Comparison of ENCODE assay signal across 8 mouse cellular contexts in the genomic region with DNA sequence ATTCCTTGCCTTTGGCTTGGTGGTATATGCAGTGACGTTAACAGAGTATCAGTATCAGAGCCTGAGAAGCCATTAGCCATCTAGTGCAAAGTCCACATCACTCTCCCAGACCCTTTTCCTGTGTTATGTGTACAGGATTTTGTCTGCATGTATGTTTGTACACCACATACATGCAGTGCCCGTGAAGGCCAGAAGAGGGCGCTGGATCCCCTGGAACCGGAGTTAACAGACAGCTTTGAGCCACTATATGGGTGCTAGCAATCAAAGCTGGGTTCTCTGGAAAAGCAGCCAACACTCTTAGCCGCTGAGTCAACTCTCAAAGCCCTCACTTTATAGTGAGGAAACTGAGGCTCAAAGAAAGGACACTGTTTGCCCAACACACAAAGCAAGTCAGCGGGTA. TPM values are rescaled to one million over a fixed set of nuclear protein-coding genes. Genes with fewer than 3 reads are reported as not detected.
DNase-seq lines count a peak whose midpoint lies in the region; ATAC-seq and TF ChIP-seq lines count a peak whose summit lies in the region.

No protein-coding gene starts in this region.

- TF ChIP-seq POLR2A in small intestine, adult 2 months (IDR thresholded peaks at IDR 0.05; ENCODE audit: low read depth, low read length): no peak

- H3K4me1 ChIP-seq in embryonic facial prominence, embryonic 10.5 days: peaks cover 91% of the 10 kb centered on the region
- H3K4me1 ChIP-seq in intestine, embryonic 16.5 days (ENCODE audit: control insufficient read depth, insufficient read depth, low read length): peaks cover 14% of the 10 kb centered on the region
- H3K4me1 ChIP-seq in small intestine, adult 2 months (ENCODE audit: control insufficient read depth, insufficient read depth, insufficient read length, low read length): no peaks in the 10 kb centered on the region
- H3K4me1 ChIP-seq in heart, embryonic 12.5 days (replicated peaks): peaks cover 35% of the 10 kb centered on the region

- DNase-seq in right cerebral cortex, postnatal 10 days (ENCODE audit: low spot score in 2 of 2): peak; percentile 53 to 59
- no peak for DNase-seq in right cerebral cortex, postnatal 25 days
- DNase-seq in embryonic facial prominence, embryonic 10.5 days (ENCODE audit: low spot score): peak; percentile 55
- no peak for DNase-seq in kidney, postnatal 14 days
- DNase-seq in kidney, adult 9 months: no peak

- 67% methylated on average over 6 of the region's 6 CpGs for WGBS in embryonic facial prominence, embryonic 10.5 days
- WGBS in intestine, embryonic 16.5 days: 68% methylated on average over 6 of the region's 6 CpGs
- WGBS in small intestine, adult 2 months: 69% methylated on average over 6 of the region's 6 CpGs
- 62% methylated on average over 6 of the region's 6 CpGs for WGBS in heart, embryonic 12.5 days

- H3K27me3 ChIP-seq in embryonic facial prominence, embryonic 10.5 days (replicated peaks; ENCODE audit: low read depth, poor library complexity, severe bottlenecking): 0 out of 2 replicates have a peak, but pooled peaks cover 7% of the 10 kb centered on the region
- H3K27me3 ChIP-seq in intestine, embryonic 16.5 days (replicated peaks; ENCODE audit: control insufficient read depth, insufficient read depth, low read length): no peaks in the 10 kb centered on the region
- no peaks in the 10 kb centered on the region for H3K27me3 ChIP-seq in small intestine, adult 2 months (ENCODE audit: control insufficient read depth, insufficient read depth, low read length)
- H3K27me3 ChIP-seq in heart, embryonic 12.5 days (replicated peaks): no peaks in the 10 kb centered on the region

- H3K4me3 ChIP-seq in embryonic facial prominence, embryonic 10.5 days: no peak overlapping the region
- H3K4me3 ChIP-seq in intestine, embryonic 16.5 days (ENCODE audit: low read length): no peak overlapping the region
- no peak overlapping the region for H3K4me3 ChIP-seq in small intestine, adult 2 months (ENCODE audit: low read depth, low read length)
- no peak overlapping the region for H3K4me3 ChIP-seq in heart, embryonic 12.5 days

- H3K27ac ChIP-seq in embryonic facial prominence, embryonic 10.5 days (replicated peaks): peak overlapping the region; percentile 78
- peak overlapping the region; percentile 65 for H3K27ac ChIP-seq in intestine, embryonic 16.5 days (ENCODE audit: low read length)
- no peak overlapping the region for H3K27ac ChIP-seq in small intestine, adult 2 months (ENCODE audit: insufficient read depth, low read depth, low read length)
- no peak overlapping the region for H3K27ac ChIP-seq in heart, embryonic 12.5 days (ENCODE audit: poor library complexity, severe bottlenecking)

- H3K36me3 ChIP-seq in embryonic facial prominence, embryonic 10.5 days (replicated peaks): no peaks in the 10 kb centered on the region
- no peaks in the 10 kb centered on the region for H3K36me3 ChIP-seq in intestine, embryonic 16.5 days (ENCODE audit: control insufficient read depth, insufficient read depth, low read length)
- H3K36me3 ChIP-seq in small intestine, adult 2 months (ENCODE audit: control insufficient read depth, insufficient read depth, low read length): no peaks in the 10 kb centered on the region
- no peaks in the 10 kb centered on the region for H3K36me3 ChIP-seq in heart, embryonic 12.5 days

- ATAC-seq in intestine, embryonic 16.5 days: no peak
- ATAC-seq in heart, embryonic 12.5 days (ENCODE audit: insufficient number of reproducible peaks, low FRiP score): no peak

- peak; percentile 44; the same call in 1 of the 2 replicates for TF ChIP-seq CTCF in small intestine, adult 2 months (IDR thresholded peaks at IDR 0.05; ENCODE audit: extremely low read depth, insufficient read length, insufficient replicate concordance, low read depth, low read length)

- H3K9me3 ChIP-seq in embryonic facial prominence, embryonic 10.5 days: no peaks in the 10 kb centered on the region
- no peaks in the 10 kb centered on the region for H3K9me3 ChIP-seq in intestine, embryonic 16.5 days (ENCODE audit: control insufficient read depth, low read length)
- H3K9me3 ChIP-seq in heart, embryonic 12.5 days (replicated peaks): no peaks in the 10 kb centered on the region

- no peak overlapping the region for H3K9ac ChIP-seq in intestine, embryonic 16.5 days (ENCODE audit: low read depth, low read length)
- no peak overlapping the region for H3K9ac ChIP-seq in heart, embryonic 12.5 days

- H3K4me2 ChIP-seq in intestine, embryonic 16.5 days (ENCODE audit: low read depth, low read length): no peak overlapping the region
- no peak overlapping the region for H3K4me2 ChIP-seq in heart, embryonic 12.5 days

RNA-seq across cellular contexts. Expression of gene Vps8, which starts 30.8 kb away (rescaled TPM):
- polyA plus RNA-seq in embryonic facial prominence, embryonic 10.5 days (2016; fragmentation: Nextera tagmentation; extraction: Ambion mirVana): 16.4 and 16.6 TPM in 2 replicates
- polyA plus RNA-seq in intestine, embryonic 16.5 days (2015; fragmentation: Nextera tagmentation; extraction: Ambion mirVana): 16.6 and 18.2 TPM in 2 replicates
- 4.7 and 8.8 TPM in 2 replicates for polyA plus RNA-seq in small intestine, adult 2 months (2012; rRNA removed)
- 28.1 and 29.2 TPM in 2 replicates for polyA plus RNA-seq in heart, embryonic 12.5 days (2016; fragmentation: Nextera tagmentation; extraction: Ambion mirVana)

Comparison
In these comparisons a context has a peak if more than half of its experiments do, and no peak if none do; other contexts are left out.
1. DNase-seq: peak in right cerebral cortex, postnatal 10 days (2 of 2) and embryonic facial prominence, embryonic 10.5 days (single experiment); none in right cerebral cortex, postnatal 25 days (single experiment), kidney, postnatal 14 days (single experiment) and kidney, adult 9 months (single experiment).
2. H3K27ac ChIP-seq: peak in embryonic facial prominence, embryonic 10.5 days (single experiment) and intestine, embryonic 16.5 days (single experiment); none in small intestine, adult 2 months (single experiment) and heart, embryonic 12.5 days (single experiment).